In genomic region chr6:52479200-52479599, GRCm38 (mm10) we compare ENCODE assay signal across 9 mouse cellular contexts.
DNase-seq lines count a peak whose midpoint lies in the region; ATAC-seq and TF ChIP-seq lines count a peak whose summit lies in the region.
"Had no signal": no experiment of that assay in that cellular context is flagged by ENCODE, and none has a peak within 500 bp of the region (broad histone marks: within the 10 kb centered on the region; RNA-seq: fewer than 3 reads in every experiment).

No protein-coding gene starts in this region.

- H3K36me3 ChIP-seq in intestine, embryonic 16.5 days (ENCODE audit: control insufficient read depth, insufficient read depth, low read length) = no peaks in the 10 kb centered on the region
- H3K36me3 ChIP-seq: midbrain, embryonic 10.5 days had no signal

- H3K4me1 ChIP-seq in intestine, embryonic 16.5 days (ENCODE audit: control insufficient read depth, insufficient read depth, low read length) = peaks cover 21% of the 10 kb centered on the region
- H3K4me1 ChIP-seq: midbrain, embryonic 10.5 days had no signal

- H3K9ac ChIP-seq in intestine, embryonic 16.5 days (ENCODE audit: low read depth, low read length) = no peak overlapping the region

- H3K4me2 ChIP-seq in intestine, embryonic 16.5 days (ENCODE audit: low read depth, low read length) = 0 out of 2 replicates have a peak overlapping the region, but pooled peaks have one; percentile 14

- no peak for TF ChIP-seq CTCF in layer of hippocampus, adult 2 months (conservative IDR thresholded peaks at IDR 0.05)

- DNase-seq in adrenal gland, adult 8-10 months = peak; percentile 43
- peak; percentile 53 for DNase-seq in embryo, embryonic 10.5 days (ENCODE audit: low spot score)
- DNase-seq in lung, adult 18-20 months = peak; percentile 72 to 85
- DNase-seq in layer of hippocampus, adult 18-20 months (ENCODE audit: low spot score in 2 of 2) = no peak
- DNase-seq in layer of hippocampus, adult 2 months (ENCODE audit: low spot score in 2 of 2) = no peak
- no peak for DNase-seq in left cerebral cortex, postnatal 4 days

- H3K27me3 ChIP-seq in intestine, embryonic 16.5 days (replicated peaks; ENCODE audit: control insufficient read depth, insufficient read depth, low read length) = peaks cover 12% of the 10 kb centered on the region; the same call in 1 of the 2 replicates

- WGBS in intestine, embryonic 16.5 days = 25% methylated on average over 12 of the region's 12 CpGs

- H3K4me3 ChIP-seq in intestine, embryonic 16.5 days (ENCODE audit: low read length) = no peak overlapping the region
- no peak overlapping the region for H3K4me3 ChIP-seq in layer of hippocampus, adult 2 months
- H3K4me3 ChIP-seq: midbrain, embryonic 10.5 days had no signal

- ATAC-seq in intestine, embryonic 16.5 days = no peak
- ATAC-seq in cerebellum, adult (ENCODE audit: insufficient number of reproducible peaks, low FRiP score, low TSS enrichment) = no peak

- intact Hi-C loops in left cerebral cortex, postnatal 4 days (cut with DNase I) = no loop called here

- no peaks in the 10 kb centered on the region for H3K9me3 ChIP-seq in intestine, embryonic 16.5 days (ENCODE audit: control insufficient read depth, low read length)
- H3K9me3 ChIP-seq: midbrain, embryonic 10.5 days had no signal

- peak overlapping the region; percentile 10; the same call in 1 of the 2 replicates for H3K27ac ChIP-seq in intestine, embryonic 16.5 days (ENCODE audit: low read length)
- H3K27ac ChIP-seq in layer of hippocampus, adult 2 months = no peak overlapping the region
- H3K27ac ChIP-seq: midbrain, embryonic 10.5 days had no signal

Comparison
In these comparisons a context has a peak if more than half of its experiments do, and no peak if none do; other contexts are left out.
1. DNase-seq: peak in adrenal gland, adult 8-10 months (single experiment), embryo, embryonic 10.5 days (single experiment) and lung, adult 18-20 months (2 of 2); none in layer of hippocampus, adult 18-20 months (0 of 2), layer of hippocampus, adult 2 months (0 of 2) and left cerebral cortex, postnatal 4 days (single experiment).